8 mouse cellular contexts compared by ENCODE assay signal in genomic region chr5:124540383-124540786, GRCm38 (mm10). TPM values are rescaled to one million over a fixed set of nuclear protein-coding genes. Genes with fewer than 3 reads are reported as not detected.
A peak's percentile ranks its signal among the peaks of the same experiment; 100 is the strongest.
DNase-seq lines count a peak whose midpoint lies in the region; ATAC-seq lines count a peak whose summit lies in the region.

Gene Tmed2, plus strand, starts transcription at chr5:124540695.

- peak; percentile 93 for DNase-seq in MEL-GATA-1-ER (ENCODE audit: extremely low read depth, low read depth)
- DNase-seq in cerebellum, adult 8-10 months: peak; percentile 96
- DNase-seq in forelimb bud, embryonic 11.5 days (ENCODE audit: low read depth, low spot score): peak; percentile 95
- DNase-seq in layer of hippocampus, adult 9-10 months (ENCODE audit: low spot score): peak; percentile 86
- DNase-seq in ovary, postnatal 10 days (ENCODE audit: low spot score): peak; percentile 84
- peak; percentile 90 to 92 for DNase-seq in thymus, postnatal 10 days (ENCODE audit: low spot score in 2 of 2)

- peak within 1 kb of the TSS; percentile 69 for H3K4me2 ChIP-seq in lung, embryonic 16.5 days (ENCODE audit: low read depth, low read length)

- no peaks in the 10 kb centered on the region for H3K9me3 ChIP-seq in lung, embryonic 16.5 days (ENCODE audit: control insufficient read depth, low read length)

- peak within 1 kb of the TSS; percentile 78 for H3K4me3 ChIP-seq in lung, embryonic 16.5 days (ENCODE audit: low read length)

- peak within 1 kb of the TSS; percentile 88 for H3K27ac ChIP-seq in lung, embryonic 16.5 days (ENCODE audit: low read length)

- WGBS in lung, embryonic 16.5 days: under 1% methylated on average over 35 of the region's 35 CpGs

- H3K9ac ChIP-seq in lung, embryonic 16.5 days (ENCODE audit: low read length): peak within 1 kb of the TSS; percentile 93

- H3K36me3 ChIP-seq in lung, embryonic 16.5 days (ENCODE audit: control insufficient read depth, insufficient read depth, low read length): peaks cover 18% of the 10 kb centered on the region

- H3K27me3 ChIP-seq in lung, embryonic 16.5 days (ENCODE audit: control insufficient read depth, insufficient read depth, low read depth, low read length): no peaks in the 10 kb centered on the region

- H3K4me1 ChIP-seq in lung, embryonic 16.5 days (replicated peaks; ENCODE audit: control insufficient read depth, insufficient read depth, low read length): peaks cover 23% of the 10 kb centered on the region

- ATAC-seq in hematopoietic stem cell, adult 5-6 weeks (replicated peaks in 1 of 2; ENCODE audit: insufficient read depth in 1 of 2, low FRiP score in 2 of 2, low TSS enrichment in 1 of 2, low read depth in 1 of 2, poor library complexity in 2 of 2, severe bottlenecking in 2 of 2): peak; percentile 91
- ATAC-seq in lung, embryonic 16.5 days (ENCODE audit: low read depth): peak; percentile 97

RNA-seq across cellular contexts. Expression of gene Tmed2, which starts in this region (rescaled TPM):
- total RNA-seq in hematopoietic stem cell, adult 5-6 weeks (2017): 482 and 912 TPM in 2 replicates
- polyA plus RNA-seq in lung, embryonic 16.5 days (2015; fragmentation: Nextera tagmentation; extraction: Ambion mirVana): 599 and 611 TPM in 2 replicates

Comparison
In these comparisons a context has a peak if more than half of its experiments do, and no peak if none do; other contexts are left out.
1. Peak in every context shown above with its lines: DNase-seq, ATAC-seq, H3K4me3 ChIP-seq and H3K27ac ChIP-seq.